Mouse (Mus musculus): ENCODE measurements at regions not wholly inside any gene's neighbourhood (a gene's known extent, or its start where the extent isn't known, plus 50 kb on each side); places are given as distances from the start of the nearest gene placed in this dataset.

DNA sequence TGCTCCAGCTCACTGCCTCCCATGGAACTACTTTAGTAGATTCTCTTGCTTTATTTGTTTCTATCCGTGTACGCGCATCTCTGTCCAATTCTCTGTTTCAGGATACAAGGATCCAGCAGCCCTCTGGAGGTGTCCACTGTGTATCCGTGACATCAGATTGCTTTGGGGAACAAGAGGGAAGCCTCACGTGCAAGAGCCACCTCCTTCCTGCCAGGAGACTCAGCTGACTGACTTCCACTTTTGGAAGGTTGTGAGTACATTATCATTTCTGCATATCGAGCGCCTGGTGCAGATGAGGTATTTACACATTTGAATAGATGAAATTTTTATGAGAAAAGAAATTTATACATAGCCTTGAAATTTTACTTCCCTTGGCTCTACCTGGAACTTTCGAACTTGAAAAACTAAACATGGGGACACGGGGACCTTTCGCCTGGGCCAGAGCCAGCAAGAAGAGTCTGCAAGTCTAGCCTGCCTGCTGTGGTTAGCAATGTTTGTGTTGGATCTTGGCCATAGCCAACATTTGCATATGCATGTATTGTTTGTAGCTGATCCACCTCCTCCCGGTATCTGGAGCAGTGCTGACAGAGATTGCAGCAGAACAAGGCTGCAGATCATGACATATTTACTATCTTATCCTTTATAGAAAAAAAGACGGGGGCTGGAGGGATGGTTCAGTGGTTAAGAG is 74.1 kb upstream of the Zc3h12a start:
- DNase-seq (ENCODE audit: low read depth) = no peak

DNA sequence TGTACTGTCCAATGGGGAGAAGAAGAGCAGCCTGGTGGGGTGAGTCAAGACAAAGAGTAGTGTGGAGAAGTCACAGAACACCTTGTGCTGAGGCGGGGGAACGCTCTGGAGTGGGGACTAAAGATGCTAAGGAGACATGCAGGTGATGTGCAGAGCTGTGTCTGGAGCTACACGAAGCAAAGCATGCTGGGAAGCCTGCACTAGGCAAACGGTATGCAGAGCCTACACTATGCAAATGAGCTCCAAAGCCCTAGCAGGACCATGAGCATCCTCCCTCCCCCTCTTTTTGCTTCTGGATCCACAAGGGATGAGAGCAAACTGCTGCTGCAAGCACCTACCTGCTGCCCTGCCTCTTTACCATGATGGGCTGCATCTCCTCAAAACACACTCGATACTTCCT is 73.1 kb upstream of the Zc3h12a start:
- DNase-seq (ENCODE audit: low read depth) = no peak

DNA sequence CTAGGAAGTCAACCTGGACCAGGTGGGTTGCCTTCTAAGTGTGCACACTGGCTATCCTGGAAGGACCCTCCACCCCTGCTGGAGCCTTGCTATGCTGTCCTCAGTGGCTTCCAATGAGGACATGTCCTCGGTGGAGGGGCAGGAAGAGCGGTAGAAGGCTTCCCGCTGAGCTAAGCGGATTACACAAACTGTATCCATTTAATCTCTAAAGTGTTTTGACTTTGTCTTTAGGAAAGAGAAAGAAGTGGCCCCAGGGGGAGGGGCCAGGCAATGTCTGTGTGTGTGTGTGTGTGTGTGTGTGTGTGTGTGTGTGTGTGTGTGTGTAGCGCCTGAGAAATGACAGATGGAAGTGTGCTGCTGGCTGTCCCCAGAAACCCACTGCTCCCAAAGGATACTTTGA is 71.6 kb upstream of the Zc3h12a start:
- DNase-seq (ENCODE audit: low read depth) = no peak

DNA sequence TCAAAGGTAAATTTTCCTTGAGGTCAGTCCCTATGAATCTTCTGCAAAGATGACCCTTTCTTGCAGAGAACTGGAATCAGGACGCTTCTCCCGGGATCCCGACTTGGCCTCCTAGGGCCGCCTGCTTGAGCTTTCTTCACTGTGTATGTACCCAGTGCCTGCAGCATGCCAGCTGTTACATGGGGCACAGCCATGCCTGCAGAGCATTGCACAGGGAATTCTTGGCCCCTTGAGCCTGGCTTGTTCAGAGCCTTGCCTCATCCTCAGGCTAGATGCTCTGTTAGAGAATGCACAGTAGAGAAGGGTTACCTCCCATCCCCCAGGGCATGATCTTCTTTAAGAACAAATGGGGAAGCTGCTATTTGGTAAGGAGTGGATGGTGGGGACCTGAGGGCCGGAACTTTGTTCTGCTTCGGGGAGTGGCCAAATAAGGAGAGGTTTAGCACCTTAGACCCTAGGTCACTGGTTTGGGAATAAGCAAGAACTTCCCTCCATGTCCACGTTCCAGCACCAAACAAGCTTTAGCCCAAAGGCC is 68.3 kb upstream of the Zc3h12a start:
- DNase-seq (ENCODE audit: low read depth) = no peak

DNA sequence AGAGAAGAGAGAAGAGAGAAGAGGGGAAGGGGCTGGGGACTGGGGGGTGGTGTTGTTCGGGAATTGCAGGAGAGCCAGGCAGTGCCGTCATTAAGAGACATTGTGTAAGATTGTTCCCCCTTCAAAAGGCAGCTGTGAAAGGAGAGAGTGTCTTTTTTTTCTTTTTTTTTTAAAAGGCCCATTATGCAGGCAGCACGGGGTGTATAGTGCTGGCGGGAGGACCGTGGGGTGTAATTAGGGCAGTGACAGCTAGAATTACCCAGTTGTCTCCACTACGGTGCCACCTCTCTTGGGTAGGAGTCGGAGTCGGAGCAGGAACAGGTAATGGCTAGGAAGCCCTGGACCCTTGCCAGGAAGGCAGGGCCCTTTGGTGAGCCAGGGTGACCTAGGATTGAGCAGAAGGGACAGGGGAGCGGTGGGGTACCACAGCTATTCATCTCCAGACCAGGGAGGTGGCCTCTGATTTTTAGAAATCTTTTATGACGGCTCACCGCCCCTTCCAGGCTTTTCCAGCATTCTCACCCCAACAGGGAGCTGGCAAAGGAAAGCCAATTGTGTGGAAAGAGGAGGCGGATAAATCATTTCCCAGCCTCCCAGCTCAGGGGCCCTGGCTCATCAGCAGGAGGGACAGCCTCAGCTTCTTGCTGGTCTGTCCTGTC is 67.2 kb upstream of the Zc3h12a start:
- DNase-seq (ENCODE audit: low read depth) = no peak

DNA sequence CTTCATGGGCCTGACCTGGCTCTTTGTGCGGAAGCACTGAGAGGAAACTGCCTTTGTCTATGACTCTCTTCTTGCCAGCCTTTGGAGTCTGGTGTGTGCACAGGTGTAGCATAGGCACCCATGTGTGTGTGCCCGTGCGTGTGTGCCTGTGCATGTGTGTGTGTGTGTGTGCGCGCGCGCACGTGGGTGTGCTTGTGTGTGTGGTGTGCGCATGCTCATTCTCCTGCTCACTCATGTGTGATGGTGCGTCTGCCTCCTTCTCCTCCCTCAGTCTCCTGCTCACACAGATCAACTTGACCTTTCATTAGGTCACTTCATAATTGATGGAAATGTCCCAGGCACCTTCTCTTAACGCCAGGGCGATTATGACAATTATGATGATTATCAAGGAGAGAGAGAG is 66.7 kb upstream of the Zc3h12a start:
- DNase-seq (ENCODE audit: low read depth) = no peak

DNA sequence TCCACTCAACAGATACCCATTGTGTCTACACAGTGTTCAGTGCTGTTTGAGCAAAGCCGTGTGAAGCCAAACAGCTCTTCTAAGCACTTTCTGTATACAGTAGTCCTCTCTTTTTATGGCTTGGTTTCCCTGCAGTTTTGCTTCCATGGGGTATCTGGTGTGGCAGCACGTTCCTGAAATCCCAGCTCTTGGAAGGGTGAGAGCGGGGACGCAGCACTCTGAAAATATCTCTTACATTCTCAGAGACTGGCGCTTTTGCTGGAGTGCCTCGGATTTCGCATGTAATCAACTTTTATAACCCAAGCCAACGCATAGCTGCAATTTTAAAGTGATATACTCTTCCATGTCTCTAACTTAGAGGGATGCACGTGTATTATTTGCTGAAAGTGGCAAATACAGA is 64.0 kb upstream of the Zc3h12a start:
- DNase-seq (ENCODE audit: low read depth) = no peak

DNA sequence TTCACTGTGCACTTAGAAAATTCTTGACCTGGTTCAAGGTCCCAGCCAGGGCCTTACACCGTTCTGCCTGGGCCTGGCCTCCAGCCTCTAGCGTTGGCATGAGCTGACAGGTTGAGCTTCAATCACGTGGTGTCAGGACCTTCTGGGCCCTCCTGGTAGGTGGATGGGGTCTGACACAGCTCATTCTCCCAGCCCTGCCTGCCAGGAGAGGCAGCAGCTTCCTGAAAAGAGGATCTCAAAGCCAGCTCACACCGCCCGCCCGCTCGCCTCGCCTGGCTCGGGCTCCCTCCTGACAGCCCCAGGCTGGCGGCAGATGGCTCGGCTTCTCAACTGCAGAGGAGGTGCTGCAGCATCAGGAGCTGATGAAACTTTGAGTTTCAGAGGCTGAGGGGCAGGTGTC is 63.4 kb upstream of the Zc3h12a start:
- no peak for DNase-seq (ENCODE audit: low read depth)

DNA sequence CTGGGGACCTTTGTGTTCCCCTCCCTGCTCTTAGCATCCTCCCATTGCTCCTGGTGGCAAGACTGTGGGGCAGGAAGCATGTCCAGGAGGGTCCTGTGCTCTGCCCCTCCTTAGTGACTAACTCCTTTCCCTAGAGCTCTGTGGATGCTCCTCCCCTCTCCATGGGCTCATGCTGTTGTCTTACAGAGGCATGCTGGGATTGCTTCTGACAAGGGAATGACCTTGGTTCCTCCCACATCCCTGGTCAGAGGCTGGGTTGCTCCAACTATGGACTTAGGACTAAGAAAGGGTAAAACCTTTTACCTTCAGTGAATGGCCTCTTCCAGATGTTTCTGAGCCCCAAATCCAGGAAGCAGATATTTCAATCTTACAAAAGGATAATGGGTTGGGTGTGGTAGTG is 62.3 kb upstream of the Zc3h12a start:
- DNase-seq (ENCODE audit: low read depth) = no peak

DNA sequence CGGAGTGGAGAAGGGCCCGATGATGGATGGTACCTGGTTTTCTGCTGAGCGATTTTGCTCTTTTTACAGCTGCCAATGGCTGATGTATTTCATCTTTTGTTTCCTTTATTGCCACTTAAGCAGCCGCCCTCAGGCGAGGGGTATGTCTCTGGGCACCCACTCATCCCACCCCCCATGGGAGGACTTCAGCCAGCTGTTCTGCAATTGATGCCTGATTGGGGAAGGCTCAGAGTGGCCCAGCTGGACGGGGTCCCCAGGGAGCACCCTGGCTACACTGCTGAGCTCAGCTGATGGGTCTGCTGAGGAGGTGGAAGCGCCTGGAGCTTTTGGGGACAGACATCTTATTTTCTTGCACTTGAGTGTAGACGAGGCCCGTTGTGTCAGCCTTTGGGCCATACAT is 58.6 kb upstream of the Zc3h12a start:
- DNase-seq (ENCODE audit: low read depth) = no peak

DNA sequence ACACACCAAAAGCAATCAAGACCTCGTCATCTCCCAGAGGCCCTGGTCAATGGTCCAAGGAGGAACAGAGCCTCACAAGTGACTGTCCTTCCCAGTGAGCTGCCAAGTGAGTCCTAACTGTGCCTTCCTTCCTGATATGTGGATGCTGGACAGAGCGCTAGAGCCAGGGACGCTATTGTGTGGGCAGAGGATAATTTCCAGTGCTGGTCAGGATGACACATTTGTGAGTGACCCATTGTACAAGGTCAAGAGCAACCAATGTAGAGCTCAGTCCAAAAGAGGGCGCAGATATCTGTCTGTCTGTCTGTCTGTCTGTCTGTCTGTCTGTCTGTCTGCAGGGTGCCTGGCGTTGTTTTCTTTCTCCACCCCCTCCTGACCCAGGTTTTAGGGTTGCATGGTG is 57.4 kb upstream of the Zc3h12a start:
- no peak for DNase-seq (ENCODE audit: low read depth)

DNA sequence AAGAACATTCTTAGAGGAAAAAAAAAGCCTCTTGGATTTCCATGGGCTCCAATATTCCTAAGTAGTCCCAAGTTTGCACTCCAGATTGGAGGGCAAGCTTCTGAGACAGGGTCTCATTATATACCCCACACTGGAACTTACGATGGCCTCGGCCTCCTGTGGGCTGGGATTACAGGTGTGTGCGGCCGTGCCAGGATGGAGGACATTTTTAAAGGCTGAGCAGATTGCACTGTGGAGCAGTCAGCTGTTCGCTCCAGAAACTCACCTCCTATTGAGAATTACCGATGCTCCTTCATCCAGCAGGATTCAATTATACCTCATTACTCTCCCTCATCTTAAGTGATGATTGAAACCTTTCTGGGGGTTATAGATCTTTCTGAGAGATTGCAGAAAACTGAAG is 53.3 kb upstream of the Zc3h12a start:
- DNase-seq (ENCODE audit: low read depth) = no peak

DNA sequence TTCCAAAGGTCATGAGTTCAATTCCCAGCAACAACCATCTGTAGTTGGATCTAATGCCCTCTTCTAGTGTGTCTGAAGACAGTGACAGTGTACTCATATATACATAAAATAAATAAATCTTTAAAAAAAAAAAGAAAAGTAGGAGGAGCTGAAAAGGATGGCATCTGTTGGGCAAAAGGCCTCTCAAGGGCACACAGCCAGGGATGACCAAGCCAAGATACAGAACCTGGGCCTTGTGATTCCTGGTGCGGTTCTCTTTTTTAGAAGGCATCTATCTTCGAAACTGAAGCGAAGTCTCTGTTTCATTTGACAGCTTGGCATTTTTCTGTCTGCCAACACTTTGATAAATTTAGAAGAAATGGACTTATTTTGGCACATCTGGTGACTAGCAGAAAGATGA is 50.9 kb upstream of the Zc3h12a start:
- DNase-seq (ENCODE audit: low read depth) = no peak

DNA sequence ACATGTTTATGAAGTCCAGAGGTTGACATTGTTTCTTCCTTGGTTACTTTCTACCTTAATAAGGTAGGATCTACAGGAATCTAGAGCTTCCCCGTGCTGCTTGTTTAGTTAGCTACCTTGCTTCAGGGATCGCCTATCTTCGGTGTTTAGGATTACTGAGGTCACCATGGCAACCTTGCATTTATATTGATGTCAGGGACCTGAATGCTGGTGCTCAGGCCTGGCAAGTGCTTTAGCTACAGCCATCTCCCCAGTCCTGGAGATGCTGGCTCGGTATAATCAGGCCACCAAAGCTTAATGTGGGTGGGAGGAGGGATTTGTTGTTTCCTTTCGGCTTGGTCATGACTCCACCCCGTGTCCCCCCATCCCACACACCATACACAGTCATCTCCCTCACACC is 50.0 kb upstream of the Zc3h12a start:
- no peak for DNase-seq (ENCODE audit: low read depth)

All from c-Kit-positive CD71-negative TER-119-negative erythroid progenitor cells, embryonic 14.5 days (primary cell).